Mouse (Mus musculus) right cerebral cortex, postnatal 4 days (tissue): Measurements from ENCODE around the gene Fitm2.

ENCODE experiments used
- DNase-seq: peaks from one replicate; pipeline ENCODE4 v3.0.0-alpha.2; 2022

Fitm2 gene

DNA sequence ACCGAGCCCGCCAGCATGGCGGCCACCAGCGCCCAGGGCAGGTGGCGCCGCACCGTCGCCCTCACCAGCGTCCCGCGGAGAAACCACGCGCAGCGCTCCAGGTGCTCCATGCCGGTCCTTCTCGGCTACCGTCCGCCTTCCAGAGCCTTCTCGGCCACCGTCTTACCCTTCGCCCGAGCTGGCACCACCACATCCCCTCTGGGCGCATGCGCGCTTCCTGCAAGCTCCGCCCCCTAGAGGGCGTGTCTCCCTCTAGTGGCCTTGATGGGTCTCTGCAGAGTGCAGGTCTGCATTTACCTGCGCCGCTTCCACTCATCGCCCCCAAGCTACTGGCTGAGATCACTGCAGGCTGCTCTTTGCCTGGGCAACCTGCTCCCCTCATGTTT is at the start of gene Fitm2:
Gene Fitm2 (minus strand): TSS at position 164 of the 386 bp plus-strand sequence.
- DNase-seq: peak; percentile 97

DNA sequence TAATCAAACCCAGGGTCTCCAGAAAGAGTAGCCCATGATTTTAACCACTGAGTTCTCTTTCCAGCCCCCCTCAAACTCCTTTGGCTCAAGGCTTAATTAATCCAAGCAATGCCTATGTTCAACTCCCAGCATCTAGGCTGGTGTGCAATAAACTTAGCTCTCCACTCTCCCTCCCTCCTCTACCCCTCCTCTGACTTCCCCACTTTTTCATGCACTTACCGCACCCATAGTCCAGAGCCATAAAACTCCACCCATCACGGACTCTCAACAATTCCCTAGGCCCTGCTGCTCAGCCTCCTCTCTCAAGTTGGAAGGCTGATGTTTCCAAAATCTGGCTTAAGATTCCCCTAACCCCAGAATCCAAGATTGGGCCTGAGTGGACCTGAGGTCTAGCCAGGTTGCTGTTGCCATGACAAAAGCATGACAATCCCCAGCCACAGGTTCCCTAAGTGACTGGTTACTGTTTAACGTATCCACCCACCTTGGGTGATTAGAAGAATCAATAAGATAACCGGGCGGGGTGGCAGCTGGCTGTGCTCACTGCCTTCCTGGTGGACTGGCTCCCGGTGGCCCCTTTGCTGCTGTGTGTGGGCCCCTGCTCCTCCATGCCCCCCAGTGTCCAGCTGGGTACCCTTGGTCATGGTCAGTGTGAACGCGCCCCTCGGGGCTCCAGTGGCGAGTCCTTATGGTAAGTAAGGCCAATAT is 34.0 kb upstream of the Fitm2 start, which contains the start of gene Hnf4a:
Gene Hnf4a (plus strand): TSS at position 509 of the 705 bp plus-strand sequence.
- DNase-seq: no peak

DNA sequence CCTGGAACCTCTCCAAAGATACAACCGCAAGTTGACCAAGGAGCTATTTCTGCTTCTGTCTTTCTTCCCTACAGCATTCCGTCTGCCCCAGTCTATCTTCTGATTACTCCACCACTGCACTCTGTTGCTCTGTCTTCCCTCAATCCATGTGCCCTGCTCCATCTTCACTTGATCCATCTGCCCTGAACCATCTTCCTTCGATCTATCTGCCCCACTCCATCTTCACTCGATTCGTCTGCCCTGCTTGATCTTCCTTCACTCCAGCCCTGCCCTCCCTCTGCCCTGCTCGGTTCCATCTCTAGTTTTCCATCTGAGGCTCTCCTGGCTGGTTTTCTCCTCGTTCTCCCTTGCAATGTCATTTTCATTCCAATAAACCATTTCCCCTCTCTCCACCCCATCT is 30.8 kb upstream of the Fitm2 start:
- DNase-seq: no peak

DNA sequence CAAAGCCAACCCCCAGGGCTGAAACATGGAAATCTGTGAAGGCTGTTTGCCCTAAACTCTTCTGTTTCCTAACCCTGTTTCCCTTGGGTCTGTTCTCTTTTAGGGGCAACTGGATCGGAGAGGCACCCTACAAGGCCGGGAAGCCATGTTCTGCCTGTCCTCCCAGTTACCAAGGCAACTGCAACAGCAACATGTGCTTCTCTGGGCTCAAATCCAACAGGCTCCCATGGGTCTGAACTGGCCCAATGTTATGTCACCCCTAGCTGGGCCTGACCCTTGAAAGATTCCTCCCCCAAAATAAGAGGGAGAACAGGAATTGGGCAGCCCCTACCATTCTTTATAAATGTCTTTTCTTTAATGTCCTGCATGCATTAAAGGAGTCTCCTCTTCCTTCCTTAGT is 29.8 kb upstream of the Fitm2 start:
- no peak for DNase-seq

DNA sequence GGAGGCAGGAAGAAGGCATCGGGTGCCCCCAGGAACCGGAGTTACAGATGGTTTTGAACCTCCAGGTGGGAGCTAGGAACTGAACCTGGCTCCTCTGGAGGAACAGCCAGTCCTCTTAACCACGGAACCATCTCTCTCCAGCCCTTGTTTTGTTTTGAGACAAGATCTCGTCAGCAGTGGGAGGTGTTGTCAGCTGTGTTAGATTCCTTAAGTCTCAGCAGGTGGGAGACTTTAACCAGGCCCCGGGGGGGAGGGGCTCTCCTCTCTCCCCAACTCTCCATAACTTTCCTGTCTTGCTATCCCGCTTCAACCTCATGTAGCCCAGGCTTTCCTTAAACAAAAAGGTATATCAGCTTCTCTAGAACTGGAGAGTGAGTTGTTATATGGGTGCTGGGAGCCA is 22.0 kb upstream of the Fitm2 start:
- no peak for DNase-seq

DNA sequence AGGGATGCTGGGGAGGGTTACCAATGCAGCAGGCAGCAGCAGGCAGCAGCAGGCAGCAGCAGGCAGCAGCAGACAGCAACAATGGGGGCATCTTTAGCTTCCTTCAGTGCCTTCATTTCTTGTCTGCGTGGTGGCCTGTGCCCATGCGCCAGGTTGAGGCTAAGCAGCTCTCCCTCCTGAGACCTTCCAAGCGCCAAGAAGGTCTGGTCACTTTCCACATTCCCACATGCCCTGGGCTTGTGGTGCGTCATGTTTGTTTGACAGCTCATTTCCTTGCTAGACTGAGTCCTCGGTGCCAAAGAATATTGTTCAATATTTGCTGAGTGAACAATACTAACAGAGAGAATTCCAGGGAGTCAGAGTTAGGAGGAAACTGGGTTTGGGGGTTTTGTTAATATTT is 21.5 kb upstream of the Fitm2 start:
- no peak for DNase-seq

DNA sequence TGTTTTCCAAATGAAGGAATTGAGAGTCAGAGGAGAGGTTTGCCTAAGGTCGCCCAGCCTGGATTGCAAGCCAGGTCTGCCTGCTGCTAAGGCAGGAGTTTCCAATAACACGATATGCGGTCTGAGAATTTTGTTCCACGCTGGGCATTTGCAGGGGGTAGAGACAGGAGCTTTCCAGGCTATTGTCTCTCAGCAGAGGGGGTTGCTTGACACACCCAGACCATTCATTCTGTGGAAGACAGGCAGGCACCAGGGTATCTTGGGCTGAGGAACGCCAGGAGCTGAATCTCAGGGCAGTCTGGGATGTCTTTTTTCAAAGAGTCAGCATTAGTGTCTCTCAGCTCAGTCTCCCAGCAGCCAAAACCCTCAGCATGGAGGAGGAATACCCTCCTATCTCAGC is 20.6 kb upstream of the Fitm2 start:
- no peak for DNase-seq

DNA sequence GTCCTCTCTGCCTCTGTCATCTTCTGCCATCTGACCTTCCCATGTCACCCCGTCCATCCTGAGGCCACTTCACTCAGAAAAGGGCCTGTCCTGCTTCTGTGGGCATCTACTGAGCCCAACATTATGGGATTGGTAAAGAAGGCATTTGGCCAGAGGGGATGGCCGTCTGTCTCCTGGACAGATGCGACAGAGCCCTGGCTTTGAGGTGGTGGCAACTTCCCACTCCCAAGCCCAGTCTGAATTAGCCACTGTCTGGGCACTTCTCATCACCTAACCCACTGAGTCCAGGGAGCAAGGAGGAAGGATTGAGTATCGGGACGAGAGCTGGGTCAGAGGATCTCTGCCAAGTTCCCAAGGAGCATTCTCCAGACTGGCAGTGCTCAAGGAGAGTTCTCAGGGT is 19.6 kb upstream of the Fitm2 start, which contains the start of gene R3hdml:
Gene R3hdml (plus strand): TSS at position 301 of the 400 bp plus-strand sequence.
- no peak for DNase-seq

DNA sequence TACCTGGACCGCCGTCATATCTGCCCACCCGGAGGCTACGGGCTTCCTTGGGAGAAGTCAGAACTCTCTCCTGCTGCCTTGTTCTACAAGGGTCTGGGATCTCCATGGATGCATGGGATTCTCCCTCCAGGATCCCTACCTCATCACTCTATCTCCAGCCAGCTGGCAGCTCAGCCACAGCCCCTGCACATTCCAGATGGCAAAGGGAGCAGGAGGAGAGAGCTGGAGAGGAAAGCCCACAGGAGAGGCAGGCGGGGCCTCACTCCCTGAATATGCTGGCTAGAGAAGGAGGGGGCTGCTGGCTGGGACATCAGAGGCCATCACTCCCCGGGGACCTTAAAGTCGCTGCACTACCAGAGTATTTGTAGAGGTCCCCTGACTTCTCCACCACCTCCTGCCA is 18.9 kb upstream of the Fitm2 start:
- no peak for DNase-seq

DNA sequence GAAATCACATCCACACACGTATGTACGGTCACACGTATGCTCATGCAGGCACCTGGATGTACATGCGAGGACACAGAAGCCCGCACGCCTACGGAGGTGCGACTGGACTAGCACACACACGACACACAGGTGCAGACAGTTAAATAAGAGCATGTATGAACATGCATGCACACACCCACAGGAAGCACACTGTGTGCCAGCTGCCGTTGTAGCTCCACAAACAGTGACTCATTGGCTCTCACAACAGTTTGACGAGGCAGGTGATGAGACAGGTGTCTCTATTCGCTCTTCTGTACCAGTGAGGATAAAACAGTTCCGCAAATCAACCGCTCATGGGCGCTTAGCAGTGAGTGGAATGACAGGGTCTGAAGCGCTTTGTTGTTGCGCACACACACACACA is 18.2 kb upstream of the Fitm2 start:
- DNase-seq: no peak

DNA sequence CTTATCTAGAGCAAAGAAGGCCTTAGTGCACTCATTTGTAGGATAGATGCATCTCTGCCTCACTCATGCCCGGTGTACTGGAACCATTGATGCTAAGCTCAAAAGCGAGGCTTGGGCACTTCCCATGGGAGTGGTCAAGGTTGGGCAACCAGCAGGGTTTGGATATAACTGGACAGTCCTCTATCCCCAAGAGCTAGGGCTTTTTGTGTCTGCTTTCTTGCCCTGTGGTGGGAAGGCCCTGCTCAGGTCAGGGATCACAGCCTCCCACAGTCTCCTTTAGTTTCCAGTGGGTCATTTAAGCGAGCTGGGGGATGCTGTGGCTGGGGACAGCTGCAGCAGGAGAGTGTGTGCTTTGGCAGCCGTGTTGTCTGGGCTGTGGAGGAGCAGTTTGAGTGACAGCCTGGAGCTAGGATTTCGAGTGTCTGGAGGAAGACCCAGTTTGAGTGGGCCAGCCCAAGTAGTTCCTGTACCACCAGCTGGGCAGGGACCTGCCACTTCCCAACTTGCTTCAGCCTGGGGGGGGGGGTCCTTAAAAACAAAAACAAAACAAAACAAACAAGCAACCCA is 17.4 kb upstream of the Fitm2 start:
- DNase-seq: no peak

DNA sequence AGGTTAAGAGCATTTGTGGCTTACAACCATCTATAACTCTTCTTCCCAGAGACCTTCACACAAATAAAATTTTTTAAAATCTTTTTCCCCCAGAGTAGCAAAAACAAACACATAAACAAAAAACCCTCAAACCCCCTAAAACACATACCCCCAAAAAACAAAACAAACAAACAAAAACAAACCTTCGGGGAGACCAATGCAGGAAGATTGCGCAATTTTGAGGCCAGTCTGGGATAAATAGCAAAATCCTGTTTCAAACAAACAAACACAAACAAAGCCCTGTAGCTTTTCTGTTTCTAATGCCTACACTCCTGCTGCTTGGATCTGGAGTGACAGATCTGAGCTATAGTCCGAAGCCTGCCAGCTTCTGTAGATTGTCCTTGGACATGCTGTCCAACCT is 14.9 kb upstream of the Fitm2 start:
- no peak for DNase-seq

DNA sequence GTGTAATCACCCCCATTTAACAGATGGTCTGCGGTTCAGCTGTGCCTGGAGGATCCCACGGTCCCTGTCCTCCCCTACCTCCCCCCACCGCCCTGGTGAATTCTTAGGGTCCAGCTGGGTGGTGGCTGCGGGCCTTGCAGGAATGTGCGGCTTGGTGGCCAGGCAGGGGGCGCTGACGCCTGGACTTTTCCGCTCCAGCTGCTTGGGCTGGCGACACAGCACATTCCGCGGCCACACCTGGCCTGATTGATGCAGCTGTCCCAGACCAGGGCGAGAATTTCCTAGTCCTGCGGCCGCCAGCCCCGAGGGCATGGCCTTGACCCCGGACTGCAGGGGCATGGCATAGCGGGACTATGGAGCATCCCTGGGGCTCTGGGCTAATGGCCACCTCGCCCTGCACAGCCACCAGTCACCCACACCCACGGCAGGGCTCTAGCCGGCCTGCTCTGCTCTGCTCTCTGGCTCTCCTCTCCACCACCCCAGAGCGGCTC is 9.2 kb upstream of the Fitm2 start:
- DNase-seq: no peak

DNA sequence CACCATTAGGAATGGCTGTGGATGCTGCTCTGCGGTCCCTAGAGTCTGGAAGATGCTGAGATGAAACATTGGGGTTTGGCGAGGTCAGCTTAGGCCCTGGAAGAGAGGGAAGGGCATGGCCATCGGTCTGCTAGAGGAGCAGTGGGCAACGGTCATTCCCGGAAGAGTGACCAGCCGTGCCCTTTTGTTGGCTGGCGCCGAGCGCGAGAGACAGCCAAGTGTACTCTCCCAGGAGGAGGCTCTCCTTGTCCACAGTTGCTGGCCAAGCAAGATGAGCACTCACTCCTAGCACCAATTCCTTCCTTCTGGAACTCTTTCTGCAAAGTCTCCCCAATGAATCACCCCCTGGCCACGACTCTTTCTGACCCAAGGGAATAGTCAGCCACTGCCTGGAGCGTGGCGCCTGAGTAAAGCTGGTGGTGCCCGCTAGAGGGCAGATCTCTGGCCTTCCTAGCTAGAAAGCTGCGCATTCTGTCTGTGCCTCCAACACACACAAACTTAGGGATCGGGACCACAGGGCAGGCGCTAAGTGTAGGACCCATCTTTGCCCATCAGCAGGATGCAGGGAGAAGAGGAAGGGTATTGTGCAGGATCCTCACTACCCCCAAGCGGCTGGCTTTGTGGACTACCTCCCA is 7.9 kb upstream of the Fitm2 start:
- no peak for DNase-seq

DNA sequence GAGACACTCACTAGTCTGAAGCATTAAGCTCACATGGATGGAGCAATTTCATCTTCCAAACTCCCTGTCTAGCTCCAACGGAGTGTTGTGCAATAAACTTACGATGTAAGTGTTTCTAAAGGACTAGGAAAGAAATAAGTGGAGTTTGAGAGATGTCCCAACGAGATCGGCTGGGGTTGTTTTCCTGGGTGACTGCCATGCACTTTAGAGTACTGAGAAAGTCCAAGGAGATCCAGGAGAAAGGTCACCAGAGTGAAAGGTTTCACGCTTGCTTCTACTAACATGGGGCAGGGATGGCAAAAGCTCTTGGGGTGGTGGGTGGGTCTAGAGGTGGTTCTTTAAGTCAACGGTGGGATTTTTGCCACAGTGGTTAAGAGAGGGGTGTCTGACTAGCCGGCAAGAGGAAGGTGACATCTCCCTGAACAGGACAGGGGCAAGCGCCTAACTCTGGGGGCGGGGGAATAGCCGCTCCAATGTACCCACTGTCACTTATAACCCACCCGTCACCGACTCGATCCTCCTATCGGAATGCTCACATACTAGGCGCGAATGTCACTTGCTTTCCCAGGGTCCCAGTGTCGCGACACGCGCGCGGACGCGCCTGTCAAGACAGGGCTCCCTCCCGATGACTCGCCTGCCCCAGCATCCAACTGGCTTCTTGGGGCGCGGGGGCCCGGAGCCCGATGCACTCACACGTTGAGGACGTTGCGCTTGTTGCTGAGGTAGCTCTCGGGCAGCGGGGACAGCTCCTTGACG is 541 bp downstream of the Fitm2 start:
- no peak for DNase-seq

DNA sequence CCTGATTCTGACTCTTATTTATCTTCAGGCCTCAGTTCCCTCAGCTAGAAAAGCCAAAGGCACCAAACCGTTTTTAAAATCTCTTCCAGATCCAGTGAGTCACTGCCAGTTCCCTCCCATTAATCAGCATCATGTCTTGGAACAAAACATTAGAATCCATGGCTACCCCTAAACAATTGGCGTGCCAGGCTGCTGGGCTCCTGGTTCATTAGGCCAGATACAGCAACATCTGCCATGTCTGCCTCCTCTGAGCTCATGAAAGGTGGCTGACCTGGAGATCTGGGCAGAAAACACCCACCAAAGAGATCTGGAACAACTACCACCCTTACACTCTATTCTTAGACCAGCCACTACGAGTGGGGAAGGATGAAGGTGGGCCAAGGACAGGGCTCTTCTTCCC is 1.3 kb downstream of the Fitm2 start:
- no peak for DNase-seq

DNA sequence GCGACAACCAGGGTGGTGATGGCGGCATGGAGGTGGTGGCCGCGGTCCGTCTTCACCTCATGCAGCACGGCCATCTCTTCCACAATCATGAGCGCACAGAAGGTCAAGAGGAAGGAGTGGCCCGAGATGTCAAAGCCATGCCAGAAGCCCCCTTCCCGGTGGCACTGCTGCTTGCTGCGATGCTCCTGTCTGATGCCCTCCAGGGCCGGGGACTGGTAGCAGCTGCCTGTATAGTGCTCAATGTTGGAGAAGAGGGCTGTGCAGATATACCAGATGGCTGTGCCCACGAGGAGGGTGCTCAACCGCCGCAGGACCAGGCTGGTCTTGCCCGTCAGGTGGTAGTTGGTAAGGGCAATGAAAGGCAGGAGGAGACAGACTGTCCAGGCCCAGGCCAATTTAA is 2.7 kb downstream of the Fitm2 start:
- DNase-seq: no peak

DNA sequence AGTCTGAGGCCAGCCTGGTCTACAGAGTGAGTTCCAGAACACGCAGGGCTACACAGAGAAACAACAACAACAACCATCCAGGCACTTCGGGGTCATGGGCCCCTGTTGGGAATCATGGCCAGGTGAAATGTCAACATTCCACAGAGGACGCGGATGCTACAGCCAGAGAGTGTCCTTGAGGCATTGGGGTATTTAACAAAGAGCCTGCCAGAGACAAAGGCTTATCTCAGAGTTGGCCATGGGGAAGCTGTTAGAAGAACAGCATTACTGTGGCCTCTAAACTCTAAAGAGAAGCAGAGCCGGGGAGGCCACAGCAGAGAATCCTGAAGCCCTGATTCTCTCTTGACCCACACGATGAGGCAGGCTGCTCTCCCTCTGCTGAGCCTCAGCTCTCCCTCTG is 3.6 kb downstream of the Fitm2 start:
- DNase-seq: no peak

DNA sequence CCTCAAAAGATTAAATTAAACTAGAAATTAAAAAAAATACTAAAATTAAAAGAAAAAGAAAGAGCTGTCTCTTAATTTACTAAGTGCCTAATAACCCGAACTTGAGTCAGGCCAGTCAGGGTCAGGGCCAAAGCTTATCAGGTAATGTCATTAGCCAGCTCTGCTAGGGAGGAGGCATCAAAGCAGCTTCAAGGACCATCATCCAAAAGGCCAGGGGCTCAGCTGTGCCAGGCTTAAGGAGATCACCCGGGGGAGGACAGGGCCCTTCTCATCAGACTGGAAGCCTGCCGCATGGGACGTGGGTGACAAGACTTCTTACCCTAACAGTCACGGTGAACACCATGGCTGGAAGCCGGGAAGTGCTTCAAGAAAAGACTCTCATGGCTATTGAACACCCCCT is 4.8 kb downstream of the Fitm2 start:
- DNase-seq: no peak

DNA sequence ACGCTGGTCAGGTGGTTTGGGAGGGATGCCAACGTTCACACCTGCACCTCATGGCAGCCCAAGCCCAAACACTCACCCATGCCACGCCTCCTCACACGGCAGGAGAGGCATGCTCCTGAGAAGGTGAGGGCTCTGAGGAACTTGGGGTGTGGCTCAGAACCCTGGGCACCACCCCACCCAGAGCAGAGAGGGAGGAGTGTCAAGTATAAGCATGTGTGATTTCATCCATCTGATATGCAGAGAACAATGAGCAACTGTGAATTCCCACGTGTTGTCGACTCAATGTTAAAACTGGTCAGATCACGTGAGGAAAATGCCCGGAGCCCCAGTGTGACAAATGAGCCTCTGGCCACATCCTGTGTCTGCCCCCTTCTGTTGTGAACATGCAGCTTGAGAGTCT is 5.7 kb downstream of the Fitm2 start:
- DNase-seq: no peak

DNA sequence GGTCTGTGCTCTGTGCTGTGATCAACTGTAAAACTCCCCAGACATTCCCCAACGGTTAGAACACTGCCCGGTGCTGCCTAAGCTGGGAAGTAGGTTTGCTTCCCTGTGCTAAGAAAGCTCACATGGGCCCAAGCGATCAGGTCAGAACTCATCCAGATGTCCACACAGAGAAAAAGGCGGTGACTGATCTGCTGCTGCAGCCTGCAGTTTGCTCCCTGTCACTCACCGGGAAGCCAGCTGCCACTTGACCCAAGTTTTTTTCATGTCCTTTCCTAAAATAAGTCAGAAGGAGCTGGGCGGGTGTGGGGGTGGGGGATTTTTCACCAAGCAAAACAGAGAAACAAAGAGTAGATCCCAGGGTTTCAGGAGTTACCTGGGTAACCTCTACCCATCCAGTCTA is 7.9 kb downstream of the Fitm2 start:
- no peak for DNase-seq

DNA sequence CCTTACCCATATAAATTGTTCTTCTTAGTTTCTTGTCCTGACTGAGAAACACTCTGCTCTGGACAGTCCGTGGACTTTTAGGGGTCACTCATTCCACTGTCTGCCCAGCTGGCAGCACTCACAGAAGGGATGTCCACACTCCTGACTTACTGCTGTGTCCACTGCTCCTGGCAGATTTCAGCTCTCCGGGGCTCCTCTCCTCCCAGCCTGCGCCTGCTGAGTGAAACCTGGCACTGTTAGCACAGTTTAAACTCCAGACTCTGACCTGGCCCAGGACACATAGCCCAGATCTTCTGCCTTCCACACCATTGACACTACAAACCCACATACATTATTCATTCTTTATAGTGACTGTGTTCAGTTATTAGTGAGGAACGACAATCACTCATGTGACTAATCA is 8.4 kb downstream of the Fitm2 start:
- DNase-seq: no peak

DNA sequence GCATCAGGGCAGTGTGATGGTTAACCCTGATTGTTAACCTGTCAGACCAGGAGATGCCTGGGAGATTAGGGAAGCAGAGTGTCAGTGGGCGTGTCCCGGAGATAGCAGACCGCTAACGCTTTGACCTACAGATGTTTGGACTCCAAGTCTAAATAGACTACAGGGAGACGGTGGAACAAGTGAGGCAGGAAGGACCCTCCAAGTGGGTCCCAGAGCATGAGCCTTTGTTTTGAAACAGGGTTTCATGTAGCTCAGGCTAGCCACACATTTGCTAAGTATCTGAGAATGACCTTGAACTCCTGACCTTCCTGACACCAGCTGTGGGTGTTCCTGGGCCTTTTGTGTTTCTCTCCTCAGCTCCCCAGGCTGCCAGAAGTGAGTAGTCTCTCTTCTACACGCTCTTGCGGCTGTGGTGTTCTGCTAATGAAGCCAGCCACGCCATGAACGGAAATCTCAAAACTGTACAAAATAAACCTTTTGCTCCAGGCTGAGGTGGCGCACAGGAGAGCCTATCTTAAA is 9.1 kb downstream of the Fitm2 start:
- DNase-seq: no peak
